Mouse (Mus musculus): ENCODE results near the gene 9930021J03Rik. TPM values are rescaled to one million over a fixed set of nuclear protein-coding genes. Genes with fewer than 3 reads are reported as not detected.

Gene 9930021J03Rik
- polyA plus RNA-seq, 1 experiment from 2014 or later = 10.1 TPM

DNA sequence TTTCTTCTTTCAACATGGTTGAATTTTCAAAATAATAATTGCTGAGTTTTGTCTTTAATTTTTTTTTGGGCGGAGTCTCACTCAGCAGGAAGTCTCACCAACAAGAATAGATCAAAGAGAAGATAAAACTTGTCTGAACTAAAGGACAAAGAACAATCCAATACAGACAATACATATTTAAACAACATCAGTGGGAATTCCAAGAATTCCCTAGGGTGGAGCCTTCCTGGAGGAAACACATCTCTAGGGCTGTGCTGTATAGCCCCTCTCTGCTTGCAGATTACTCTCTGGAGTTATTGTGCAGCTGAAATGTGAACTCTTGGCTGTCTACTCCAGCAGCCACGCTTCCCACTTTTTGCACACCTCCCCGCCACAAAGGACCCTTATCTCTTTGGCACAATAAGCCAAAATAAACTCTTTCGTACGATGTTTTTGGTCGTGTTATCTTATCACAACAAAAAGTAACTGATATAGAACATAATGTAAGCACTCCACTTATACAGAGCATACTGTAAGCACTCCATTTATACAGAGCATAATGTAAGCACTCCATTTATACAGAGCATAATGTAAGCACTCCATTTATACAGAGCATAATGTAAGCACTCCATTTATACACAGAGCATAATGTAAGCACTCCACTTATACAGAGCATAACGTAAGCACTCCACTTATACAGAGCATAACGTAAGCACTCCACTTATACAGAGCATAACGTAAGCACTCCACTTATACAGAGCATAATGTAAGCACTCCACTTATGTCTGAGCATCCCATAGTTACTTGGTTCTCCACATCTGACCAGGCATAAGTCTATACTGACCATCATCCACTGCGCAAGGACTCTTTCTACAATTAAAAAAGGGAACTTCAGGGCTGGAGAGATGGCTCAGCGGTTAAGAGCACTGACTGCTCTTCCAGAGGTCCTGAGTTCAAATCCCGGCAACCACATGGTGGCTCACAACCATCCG lies 125.3 kb downstream of the 9930021J03Rik start:
- no peak overlapping the region for H3K4me3 ChIP-seq (replicated peaks; ENCODE audit: low read length)
- WGBS = 89% methylated on average over 13 of the region's 13 CpGs

DNA sequence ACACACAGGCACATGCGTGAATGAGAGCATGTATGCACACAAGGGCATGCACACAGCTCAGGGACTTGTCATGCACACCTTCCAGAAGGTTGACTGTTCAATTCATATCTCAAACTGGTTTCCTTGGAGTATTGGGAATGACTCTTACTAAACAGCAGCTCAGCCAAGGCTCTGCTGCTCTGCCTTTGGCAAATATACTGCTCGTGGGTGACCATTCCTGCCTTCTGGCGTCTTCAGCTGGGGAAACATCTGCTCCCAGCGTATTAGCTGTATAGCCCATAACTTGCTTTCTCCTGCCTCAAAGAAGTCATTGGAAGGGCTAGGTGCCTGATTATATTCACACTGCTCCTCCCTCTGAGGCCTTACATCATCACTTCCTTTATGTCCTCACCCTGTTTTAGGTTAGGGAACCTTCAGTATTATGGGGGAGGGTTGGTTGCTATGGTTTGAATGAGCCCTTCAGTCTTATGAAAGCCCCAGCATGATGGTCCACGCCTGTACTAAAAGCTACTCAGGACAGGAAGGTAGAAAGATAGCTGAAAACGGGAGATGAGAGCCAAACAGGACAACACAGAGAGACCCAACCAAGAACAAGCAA lies 127.5 kb downstream of the 9930021J03Rik start:
- Histone ChIP-seq H3K27ac (no peak overlapping the region), H3K9ac (no peak overlapping the region), H3K27me3 (ENCODE audit: control insufficient read depth, insufficient read depth, low read length) (no peaks in the 10 kb centered on the region), H3K9me3 (ENCODE audit: control insufficient read depth, low read length) (no peaks in the 10 kb centered on the region), H3K4me3 (replicated peaks; ENCODE audit: low read length) (no peak overlapping the region), H3K4me1 (replicated peaks; ENCODE audit: control insufficient read depth, insufficient read depth, low read length) (no peaks in the 10 kb centered on the region), H3K4me2 (replicated peaks) (no peak overlapping the region), H3K36me3 (replicated peaks; ENCODE audit: control insufficient read depth, insufficient read depth) (no peaks in the 10 kb centered on the region)
- DNase-seq (ENCODE audit: low spot score) (no peak), ATAC-seq (ENCODE audit: low FRiP score) (no peak)
- 87% methylated on average over 6 of the region's 6 CpGs for WGBS

More for the DNA sequence above, 125.3 kb downstream of the 9930021J03Rik start:
- Histone ChIP-seq H3K9ac (no peak overlapping the region), H3K36me3 (replicated peaks; ENCODE audit: control insufficient read depth, insufficient read depth) (no peaks in the 10 kb centered on the region), H3K4me2 (replicated peaks) (no peak overlapping the region), H3K9me3 (ENCODE audit: control insufficient read depth, low read length) (0 out of 2 replicates have a peak, but pooled peaks cover 3% of the 10 kb centered on the region), H3K27me3 (ENCODE audit: control insufficient read depth, insufficient read depth, low read length) (no peaks in the 10 kb centered on the region), H3K4me1 (replicated peaks; ENCODE audit: control insufficient read depth, insufficient read depth, low read length) (no peaks in the 10 kb centered on the region), H3K27ac (no peak overlapping the region)
- ATAC-seq (ENCODE audit: low FRiP score) = no peak
- no peak for DNase-seq (ENCODE audit: low spot score)

DNA sequence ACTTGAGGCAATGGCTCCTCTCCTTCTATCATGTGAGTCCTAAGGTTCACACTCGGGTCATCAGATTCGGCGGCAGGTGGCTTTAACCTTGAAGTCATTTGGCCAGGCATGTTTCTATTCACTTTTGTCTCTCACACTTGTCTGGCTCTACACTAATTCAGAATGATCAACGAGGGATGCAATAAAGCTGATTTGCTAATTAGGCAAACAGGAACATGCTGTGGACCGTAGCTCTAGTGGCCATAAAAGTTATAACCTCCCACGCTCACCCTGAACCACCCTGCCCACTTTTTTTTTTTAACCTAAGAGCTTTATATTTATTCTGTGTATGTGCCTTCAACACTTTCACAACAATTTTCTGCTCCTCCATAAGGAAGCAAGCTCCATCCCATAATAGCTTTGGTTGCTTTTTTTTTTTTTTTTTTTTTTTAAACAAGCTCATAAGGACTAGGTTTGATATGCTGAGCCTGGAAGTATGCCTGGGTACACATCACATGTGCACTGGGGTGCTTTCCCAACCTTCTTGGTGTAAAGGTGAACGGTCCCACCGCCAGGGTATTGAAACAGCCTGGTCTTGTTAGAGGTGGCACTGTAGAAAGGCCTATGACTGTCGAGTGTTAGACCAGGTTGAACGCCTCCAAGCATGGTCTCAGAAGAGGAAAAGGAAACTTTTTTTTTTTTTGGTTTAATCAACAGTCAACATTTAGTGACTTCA lies 129.2 kb downstream of the 9930021J03Rik start:
- Histone ChIP-seq H3K9me3 (ENCODE audit: control insufficient read depth, low read length) (no peaks in the 10 kb centered on the region), H3K27ac (no peak overlapping the region), H3K9ac (no peak overlapping the region), H3K27me3 (ENCODE audit: control insufficient read depth, insufficient read depth, low read length) (no peaks in the 10 kb centered on the region), H3K4me2 (replicated peaks) (no peak overlapping the region), H3K4me3 (replicated peaks; ENCODE audit: low read length) (no peak overlapping the region), H3K36me3 (replicated peaks; ENCODE audit: control insufficient read depth, insufficient read depth) (no peaks in the 10 kb centered on the region), H3K4me1 (replicated peaks; ENCODE audit: control insufficient read depth, insufficient read depth, low read length) (no peaks in the 10 kb centered on the region)
- DNase-seq (ENCODE audit: low spot score) = no peak
- ATAC-seq (ENCODE audit: low FRiP score) = no peak
- 81% methylated on average over 10 of the region's 10 CpGs for whole genome bisulfite sequencing

DNA sequence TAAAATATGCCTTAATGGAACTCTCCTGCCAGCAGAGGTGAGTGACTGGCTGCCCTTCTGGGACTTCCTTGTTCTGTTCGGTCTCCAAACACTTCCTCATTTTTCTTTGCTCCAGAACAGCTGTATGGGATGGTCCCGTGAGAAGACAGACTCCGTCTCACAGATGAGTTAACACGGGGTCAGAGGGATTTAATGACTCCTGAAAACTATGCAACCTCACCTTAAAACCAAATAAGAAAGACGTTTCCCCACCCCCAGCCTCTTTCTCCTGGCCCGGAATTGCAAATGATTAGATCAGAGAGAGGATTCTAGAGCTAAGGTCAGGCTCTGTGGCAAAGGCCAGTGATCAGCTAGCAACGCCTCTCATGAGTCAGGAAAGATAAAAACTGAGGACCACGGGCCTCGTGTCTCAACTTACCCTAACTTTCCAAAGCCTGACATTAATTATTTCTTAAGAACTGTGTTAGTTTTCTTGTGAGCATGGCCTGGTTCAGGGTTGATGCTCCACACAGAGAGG lies 130.2 kb downstream of the 9930021J03Rik start:
- no peak overlapping the region for H3K4me3 ChIP-seq (replicated peaks; ENCODE audit: low read length)
- no peaks in the 10 kb centered on the region for H3K27me3 ChIP-seq (ENCODE audit: control insufficient read depth, insufficient read depth, low read length)
- 75% methylated on average over 9 of the region's 9 CpGs for WGBS
- no peaks in the 10 kb centered on the region for H3K36me3 ChIP-seq (replicated peaks; ENCODE audit: control insufficient read depth, insufficient read depth)
- DNase-seq (ENCODE audit: low spot score) (no peak), ATAC-seq (ENCODE audit: low FRiP score) (no peak)
- H3K4me1 ChIP-seq (replicated peaks; ENCODE audit: control insufficient read depth, insufficient read depth, low read length) = no peaks in the 10 kb centered on the region
- H3K9ac ChIP-seq = no peak overlapping the region
- H3K27ac ChIP-seq = no peak overlapping the region
- H3K9me3 ChIP-seq (ENCODE audit: control insufficient read depth, low read length) = no peaks in the 10 kb centered on the region
- no peak overlapping the region for H3K4me2 ChIP-seq (replicated peaks)

DNA sequence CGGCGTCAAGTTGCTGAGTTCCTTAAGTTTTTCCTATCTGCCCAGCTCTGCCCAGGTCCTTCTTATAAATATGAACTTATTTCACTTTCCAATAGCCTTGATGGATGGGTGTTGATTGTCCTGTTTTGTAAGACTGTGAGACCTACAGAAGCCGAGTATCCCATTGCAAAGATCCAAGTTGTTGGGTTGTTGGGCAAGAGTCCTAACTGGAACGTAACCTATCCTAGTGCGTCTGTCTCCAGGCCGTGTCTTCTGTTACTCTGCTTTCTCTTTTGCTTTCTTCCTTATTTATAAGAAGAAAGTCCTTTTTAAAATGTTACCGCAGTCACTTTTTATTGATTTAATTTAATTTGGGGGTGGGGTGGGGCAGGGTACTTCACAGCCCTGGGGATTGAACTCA lies 130.8 kb downstream of the 9930021J03Rik start:
- no peak for DNase-seq (ENCODE audit: low spot score)
- H3K9me3 ChIP-seq (ENCODE audit: control insufficient read depth, low read length) = no peaks in the 10 kb centered on the region
- no peaks in the 10 kb centered on the region for H3K4me1 ChIP-seq (replicated peaks; ENCODE audit: control insufficient read depth, insufficient read depth, low read length)
- no peak overlapping the region for H3K9ac ChIP-seq
- no peak overlapping the region for H3K4me3 ChIP-seq (replicated peaks; ENCODE audit: low read length)
- H3K27ac ChIP-seq = no peak overlapping the region
- no peaks in the 10 kb centered on the region for H3K36me3 ChIP-seq (replicated peaks; ENCODE audit: control insufficient read depth, insufficient read depth)
- ATAC-seq (ENCODE audit: low FRiP score) = no peak
- WGBS = 94% methylated on average over 7 of the region's 7 CpGs
- no peak overlapping the region for H3K4me2 ChIP-seq (replicated peaks)
- no peaks in the 10 kb centered on the region for H3K27me3 ChIP-seq (ENCODE audit: control insufficient read depth, insufficient read depth, low read length)

DNA sequence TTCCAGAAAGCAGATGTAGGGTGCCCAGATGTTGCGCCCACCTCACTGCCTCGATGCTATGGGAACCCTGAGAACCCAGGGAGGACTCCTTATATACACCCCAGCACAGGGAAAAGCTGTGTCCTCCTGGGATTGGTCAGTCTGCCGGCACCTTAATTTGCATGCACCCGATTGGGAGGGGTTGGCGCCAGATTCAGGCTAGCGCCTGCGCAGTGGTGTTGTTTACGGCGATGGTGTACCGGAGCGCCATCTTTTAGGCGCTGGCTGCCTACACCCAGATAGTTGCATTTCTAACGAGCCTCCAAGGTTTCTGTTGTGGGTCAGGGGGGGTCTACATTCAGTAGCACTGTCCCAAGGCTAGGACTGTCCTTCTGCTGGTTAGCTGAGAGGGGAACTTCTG lies 133.1 kb downstream of the 9930021J03Rik start:
- no peak for DNase-seq (ENCODE audit: low spot score)
- no peaks in the 10 kb centered on the region for H3K4me1 ChIP-seq (replicated peaks; ENCODE audit: control insufficient read depth, insufficient read depth, low read length)
- WGBS = 95% methylated on average over 13 of the region's 13 CpGs
- H3K27ac ChIP-seq = no peak overlapping the region
- H3K9ac ChIP-seq = no peak overlapping the region
- no peak for ATAC-seq (ENCODE audit: low FRiP score)
- H3K9me3 ChIP-seq (ENCODE audit: control insufficient read depth, low read length) = no peaks in the 10 kb centered on the region
- no peaks in the 10 kb centered on the region for H3K27me3 ChIP-seq (ENCODE audit: control insufficient read depth, insufficient read depth, low read length)
- H3K4me3 ChIP-seq (replicated peaks; ENCODE audit: low read length) = no peak overlapping the region
- H3K4me2 ChIP-seq (replicated peaks) = no peak overlapping the region
- H3K36me3 ChIP-seq (replicated peaks; ENCODE audit: control insufficient read depth, insufficient read depth) = no peaks in the 10 kb centered on the region

DNA sequence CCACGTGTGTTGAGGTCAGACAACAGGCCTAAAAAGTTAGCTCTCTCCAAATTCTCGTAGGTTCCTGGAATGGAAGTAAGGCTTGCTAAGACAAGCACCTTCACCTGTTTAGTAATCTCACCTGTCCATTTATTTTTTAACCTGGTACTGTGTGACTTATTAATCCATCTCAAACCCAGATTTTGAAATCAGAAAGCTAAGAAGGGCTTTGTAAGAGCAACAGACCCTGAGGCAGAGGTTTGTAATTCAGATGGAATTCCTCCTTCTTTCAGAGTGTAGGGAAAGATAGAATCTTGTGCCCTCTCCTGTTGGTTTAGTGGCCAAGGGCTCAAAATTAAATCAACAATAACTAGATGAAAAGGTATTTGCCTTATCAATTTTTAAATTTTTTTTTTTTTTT lies 134.6 kb downstream of the 9930021J03Rik start:
- ATAC-seq (ENCODE audit: low FRiP score) = no peak
- H3K9me3 ChIP-seq (ENCODE audit: control insufficient read depth, low read length) = no peaks in the 10 kb centered on the region
- WGBS = 90% methylated on average over 2 of the region's 2 CpGs

DNA sequence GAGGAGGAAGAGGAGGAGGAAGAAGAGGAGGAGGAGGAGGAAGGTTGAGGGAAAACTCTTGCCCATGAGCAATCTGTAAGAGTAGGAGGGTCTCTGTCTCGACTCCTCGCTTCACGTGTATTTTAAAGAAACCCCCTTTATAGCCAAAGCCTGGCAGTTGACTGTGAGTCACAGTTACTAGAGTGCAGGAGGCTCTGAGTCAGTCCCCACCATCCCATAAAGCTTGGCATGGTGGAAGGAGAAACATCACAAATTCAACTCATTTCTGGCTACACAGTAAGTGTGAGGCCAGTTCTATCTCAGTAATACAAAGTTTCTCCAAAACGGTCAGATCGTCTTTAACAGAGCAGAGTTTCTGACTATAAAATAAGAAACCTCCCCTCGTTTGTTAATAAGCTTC lies 135.5 kb downstream of the 9930021J03Rik start:
- no peak for DNase-seq (ENCODE audit: low spot score)
- H3K27me3 ChIP-seq (ENCODE audit: control insufficient read depth, insufficient read depth, low read length) = no peaks in the 10 kb centered on the region

More for the DNA sequence above, 134.6 kb downstream of the 9930021J03Rik start:
- Histone ChIP-seq H3K4me3 (replicated peaks; ENCODE audit: low read length) (no peak overlapping the region), H3K36me3 (replicated peaks; ENCODE audit: control insufficient read depth, insufficient read depth) (no peaks in the 10 kb centered on the region), H3K4me1 (replicated peaks; ENCODE audit: control insufficient read depth, insufficient read depth, low read length) (no peaks in the 10 kb centered on the region), H3K27me3 (ENCODE audit: control insufficient read depth, insufficient read depth, low read length) (no peaks in the 10 kb centered on the region), H3K9ac (no peak overlapping the region), H3K4me2 (replicated peaks) (no peak overlapping the region), H3K27ac (no peak overlapping the region)
- DNase-seq (ENCODE audit: low spot score) = no peak

GRCm38 (mm10) chr19:29668135-29668534 lies 137.7 kb downstream of the 9930021J03Rik start:
- no peak for DNase-seq (ENCODE audit: low spot score)
- Histone ChIP-seq H3K4me2 (replicated peaks) (no peak overlapping the region), H3K4me1 (replicated peaks; ENCODE audit: control insufficient read depth, insufficient read depth, low read length) (no peaks in the 10 kb centered on the region), H3K36me3 (replicated peaks; ENCODE audit: control insufficient read depth, insufficient read depth) (no peaks in the 10 kb centered on the region), H3K9me3 (ENCODE audit: control insufficient read depth, low read length) (no peaks in the 10 kb centered on the region), H3K4me3 (replicated peaks; ENCODE audit: low read length) (no peak overlapping the region), H3K27me3 (ENCODE audit: control insufficient read depth, insufficient read depth, low read length) (no peaks in the 10 kb centered on the region), H3K9ac (no peak overlapping the region), H3K27ac (no peak overlapping the region)
- ATAC-seq (ENCODE audit: low FRiP score) = no peak
- 93% methylated on average over 7 of the region's 7 CpGs for WGBS

More for the DNA sequence above, 135.5 kb downstream of the 9930021J03Rik start:
- H3K36me3 ChIP-seq (replicated peaks; ENCODE audit: control insufficient read depth, insufficient read depth) = no peaks in the 10 kb centered on the region
- H3K9me3 ChIP-seq (ENCODE audit: control insufficient read depth, low read length) = no peaks in the 10 kb centered on the region
- no peak overlapping the region for H3K9ac ChIP-seq
- H3K4me2 ChIP-seq (replicated peaks) = no peak overlapping the region
- no peaks in the 10 kb centered on the region for H3K4me1 ChIP-seq (replicated peaks; ENCODE audit: control insufficient read depth, insufficient read depth, low read length)
- 92% methylated on average over 6 of the region's 6 CpGs for WGBS
- no peak overlapping the region for H3K27ac ChIP-seq
- H3K4me3 ChIP-seq (replicated peaks; ENCODE audit: low read length) = no peak overlapping the region
- no peak for ATAC-seq (ENCODE audit: low FRiP score)
